Mouse (Mus musculus) CD4-positive naive resting alpha-beta T cell, adult 76 days (primary cell): ENCODE measurements around the gene Gsk3a. TPM values are rescaled to one million over a fixed set of nuclear protein-coding genes. Genes with fewer than 3 reads are reported as not detected.

Experiments
- total RNA-seq: library from RNA; stranded (reverse); gene quantifications from one replicate; pipeline ENCODE4 v1.2.4, GENCODE M21; 2023

Gsk3a gene
- 80.6 TPM for total RNA-seq

GRCm38 (mm10) chr7:25237249-25238014 is at the start of gene Gsk3a:
Gene Gsk3a (minus strand): TSS chr7:25237851.

GRCm38 (mm10) chr7:25267301-25267750 is 29.7 kb upstream of the Gsk3a start, which contains the start of gene Cic:
Gene Cic (plus strand): TSS chr7:25267704.

GRCm38 (mm10) chr7:25250141-25250972 is 12.7 kb upstream of the Gsk3a start, which contains the start of gene Erf:
Gene Erf (minus strand): TSS chr7:25250761.

GRCm38 (mm10) chr7:25221102-25221883 is 16.4 kb downstream of the Gsk3a start, which contains the start of gene Zfp526:
Gene Zfp526 (plus strand): TSS chr7:25221425.

GRCm38 (mm10) chr7:25220457-25221101 is 17.1 kb downstream of the Gsk3a start, which contains the start of gene Dedd2:
Gene Dedd2 (minus strand): TSS chr7:25220615.

GRCm38 (mm10) chr7:25179606-25180161 is 58.0 kb downstream of the Gsk3a start, which contains the start of gene Pou2f2:
Gene Pou2f2 (minus strand): TSS chr7:25179726.

Other genes starting within 250 kb of the Gsk3a start
- gene Atp1a3, start 231.9 kb downstream of the Gsk3a start, total RNA-seq: 5.9 TPM
- gene Grik5, start 165.5 kb downstream of the Gsk3a start, total RNA-seq: 7.0 TPM
- 16.9 TPM for gene Zfp574, start 165.3 kb downstream of the Gsk3a start, total RNA-seq
- 17.5 TPM for gene Pou2f2, start 58.1 kb downstream of the Gsk3a start, total RNA-seq
- 112 TPM for gene Dedd2, start 17.2 kb downstream of the Gsk3a start, total RNA-seq
- gene Zfp526, start 16.4 kb downstream of the Gsk3a start, total RNA-seq: 16.2 TPM
- gene Erf, start 12.9 kb upstream of the Gsk3a start, total RNA-seq: 32.6 TPM
- 361 TPM for gene Cic, start 29.9 kb upstream of the Gsk3a start, total RNA-seq
- gene Pafah1b3, start 60.1 kb upstream of the Gsk3a start, total RNA-seq: 9.1 TPM
- gene Prr19, start 63.6 kb upstream of the Gsk3a start, total RNA-seq: not detected
- gene Tmem145, start 68.3 kb upstream of the Gsk3a start, total RNA-seq: not detected
- 1.2 TPM for gene Megf8, start 79.3 kb upstream of the Gsk3a start, total RNA-seq
- not detected for gene Cnfn, start 131.9 kb upstream of the Gsk3a start, total RNA-seq
- 15.5 TPM for gene Lipe, start 160.9 kb upstream of the Gsk3a start, total RNA-seq
- not detected for gene Cxcl17, start 175.0 kb upstream of the Gsk3a start, total RNA-seq
- 4.2 TPM for gene Ceacam1, start 239.8 kb upstream of the Gsk3a start, total RNA-seq